Mouse (Mus musculus) G1E-ER4 (cell line): Measurements from ENCODE around the gene Snx27. TPM values are rescaled to one million over a fixed set of nuclear protein-coding genes. Genes with fewer than 3 reads are reported as not detected.

ENCODE experiments used
- GATA1 ChIP-seq: IDR thresholded peaks from one replicate; pipeline ENCODE4 v1.8.0; 2012; ENCODE audit warnings: low read length, inconsistent platforms
- polyA plus RNA-seq: library from polyadenylated mRNA; stranded (reverse); fragments of >175 nt; gene quantifications from 2 replicates; pipeline ENCODE4 v1.2.3, GENCODE M21; 2012

The Snx27 gene
- polyA plus RNA-seq, 1 experiment: 17.5 TPM

- no peak for TF ChIP-seq GATA1
Measured at GRCm38 (mm10) chr3:94587962-94588361, 5.4 kb upstream of the Snx27 start.

DNA sequence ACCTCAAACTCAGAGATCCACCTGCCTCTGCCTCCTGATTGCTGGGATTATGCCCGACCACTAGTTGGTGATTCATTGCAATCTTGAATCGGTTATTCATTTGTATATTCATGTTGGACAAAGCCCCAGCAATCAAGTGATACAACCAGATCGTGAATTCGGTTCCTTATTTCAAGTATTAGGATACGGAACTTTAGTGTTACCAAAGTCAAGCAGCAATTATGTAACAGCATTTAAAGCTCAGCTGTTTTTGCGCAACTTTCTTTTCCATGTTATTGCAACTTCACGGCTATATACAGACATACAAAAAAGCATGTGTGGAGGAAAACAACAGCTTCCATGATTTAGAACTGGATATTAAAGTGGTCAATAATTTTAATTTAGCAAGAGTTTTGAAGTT is 428 bp upstream of the Snx27 start:
- no peak for TF ChIP-seq GATA1

- no peak for TF ChIP-seq GATA1
Measured at GRCm38 (mm10) chr3:94581793-94582455, 592 bp downstream of the Snx27 start.

DNA sequence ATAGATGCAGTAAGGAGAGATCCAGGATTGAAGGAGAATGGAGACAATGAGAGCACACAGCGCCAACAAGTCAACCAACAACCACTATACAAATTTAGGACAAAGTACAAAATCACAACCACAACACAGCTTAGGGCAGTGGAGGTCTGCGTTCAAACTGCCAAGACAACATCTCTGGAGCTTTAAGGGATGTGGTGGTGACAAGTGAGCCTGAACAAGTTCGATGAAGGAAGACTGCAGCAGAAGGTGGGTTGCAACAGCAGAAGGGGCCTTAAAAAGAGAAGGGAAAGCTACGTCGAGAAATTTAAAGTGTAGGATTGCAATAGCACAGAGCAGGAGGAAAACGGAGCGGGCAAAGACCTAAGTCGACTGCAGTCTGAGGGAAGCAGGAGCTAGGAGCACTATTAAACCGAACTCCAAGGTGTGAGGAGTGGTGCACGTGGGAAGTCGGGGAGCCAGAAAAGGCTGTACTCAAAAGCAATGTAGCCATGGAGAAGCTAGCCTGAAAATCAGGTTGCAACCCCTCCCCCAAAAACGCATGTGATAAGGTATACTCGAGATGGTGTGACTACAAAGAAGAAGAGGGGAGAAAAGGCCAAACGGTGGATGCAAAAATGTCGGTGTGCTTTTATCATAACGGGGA is 1.3 kb downstream of the Snx27 start:
- no peak for TF ChIP-seq GATA1

DNA sequence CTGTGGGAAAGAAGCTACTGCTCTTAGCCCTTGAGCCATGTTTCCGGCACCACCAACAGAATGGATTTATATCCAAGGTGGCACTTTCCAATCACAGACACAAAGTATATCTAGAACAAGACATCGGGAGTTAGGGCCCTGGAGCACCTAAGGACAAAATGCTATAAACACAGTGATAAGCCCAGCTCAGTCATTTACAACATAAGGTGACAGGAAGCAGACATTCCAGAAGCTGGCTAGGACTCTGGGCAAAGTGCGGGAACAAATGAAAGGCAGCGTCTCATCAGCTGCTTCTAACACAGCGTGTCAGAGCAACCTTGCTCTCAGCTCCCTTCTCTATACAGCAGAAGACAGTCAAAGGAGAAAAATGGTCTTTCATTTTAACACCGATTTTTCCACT is 8.0 kb downstream of the Snx27 start:
- TF ChIP-seq GATA1: no peak

- TF ChIP-seq GATA1: no peak
Measured at GRCm38 (mm10) chr3:94567242-94567641, 15.3 kb downstream of the Snx27 start.

- no peak for TF ChIP-seq GATA1
Measured at GRCm38 (mm10) chr3:94565557-94565956, 17.0 kb downstream of the Snx27 start.

- no peak for TF ChIP-seq GATA1
Measured at GRCm38 (mm10) chr3:94565127-94565526, 17.4 kb downstream of the Snx27 start.

GRCm38 (mm10) chr3:94564356-94565010 is 18.0 kb downstream of the Snx27 start:
- no peak for TF ChIP-seq GATA1

DNA sequence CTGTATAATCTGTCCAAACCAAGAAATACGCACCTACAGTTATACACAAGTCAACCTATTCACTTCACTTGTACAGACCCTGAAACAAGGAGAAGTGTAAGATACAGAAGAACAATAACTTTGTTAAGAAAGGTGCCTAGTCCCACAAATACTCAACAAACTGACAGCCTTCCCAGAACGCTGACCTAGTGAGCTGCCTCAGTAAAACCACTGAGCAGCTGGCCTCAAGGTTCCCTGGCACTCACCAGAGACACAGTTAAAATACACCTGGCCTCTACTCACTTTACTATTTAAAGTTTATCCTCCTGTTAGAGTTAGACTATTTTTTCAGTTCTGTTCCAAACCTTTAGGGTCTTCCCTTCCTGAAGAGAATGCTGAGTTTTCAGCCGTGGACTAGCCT is 19.4 kb downstream of the Snx27 start:
- TF ChIP-seq GATA1: no peak

GRCm38 (mm10) chr3:94559931-94560429 is 22.5 kb downstream of the Snx27 start:
- TF ChIP-seq GATA1: no peak

GRCm38 (mm10) chr3:94549041-94549440 is 33.5 kb downstream of the Snx27 start:
- peak; percentile 35 for TF ChIP-seq GATA1

DNA sequence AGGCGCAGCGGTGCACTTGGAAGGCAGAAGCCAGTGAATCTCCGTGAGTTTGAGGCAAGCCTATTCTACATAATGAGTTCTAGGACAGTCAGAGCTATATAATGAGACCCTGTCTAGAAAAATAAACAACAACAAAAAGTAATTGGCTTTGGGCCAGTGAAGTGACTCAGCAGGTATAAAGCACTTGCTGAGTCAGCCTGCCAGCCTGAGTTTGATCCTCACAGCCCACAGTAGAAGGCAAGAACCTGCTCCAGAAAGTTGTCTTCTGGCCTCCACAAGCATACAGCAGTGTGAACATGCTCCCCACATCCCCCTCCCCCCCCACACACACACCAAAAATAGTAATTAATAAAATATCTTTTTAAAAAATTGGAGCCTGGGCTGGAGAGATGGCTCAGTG is 45.3 kb downstream of the Snx27 start:
- TF ChIP-seq GATA1: no peak

GRCm38 (mm10) chr3:94533968-94534367 is 48.5 kb downstream of the Snx27 start:
- no peak for TF ChIP-seq GATA1

DNA sequence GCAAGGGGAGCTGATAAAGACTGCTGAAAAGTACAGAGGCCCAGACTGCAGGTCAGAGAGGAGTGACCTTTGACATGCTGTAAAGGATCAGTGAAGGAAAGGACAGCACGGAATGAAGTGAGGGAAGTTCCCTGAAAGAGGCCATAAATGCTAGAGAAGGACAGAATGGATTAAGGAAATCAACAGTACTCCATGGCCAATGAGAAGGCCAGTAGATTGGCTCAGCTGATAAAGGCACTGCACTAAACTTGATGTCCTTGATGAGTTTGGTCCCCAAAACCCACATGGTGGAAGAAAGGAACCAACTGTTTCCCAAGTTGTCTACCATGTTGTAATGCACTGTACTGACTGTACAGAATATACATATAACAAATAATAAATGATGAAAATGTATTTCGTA is 55.8 kb downstream of the Snx27 start:
- no peak for TF ChIP-seq GATA1

DNA sequence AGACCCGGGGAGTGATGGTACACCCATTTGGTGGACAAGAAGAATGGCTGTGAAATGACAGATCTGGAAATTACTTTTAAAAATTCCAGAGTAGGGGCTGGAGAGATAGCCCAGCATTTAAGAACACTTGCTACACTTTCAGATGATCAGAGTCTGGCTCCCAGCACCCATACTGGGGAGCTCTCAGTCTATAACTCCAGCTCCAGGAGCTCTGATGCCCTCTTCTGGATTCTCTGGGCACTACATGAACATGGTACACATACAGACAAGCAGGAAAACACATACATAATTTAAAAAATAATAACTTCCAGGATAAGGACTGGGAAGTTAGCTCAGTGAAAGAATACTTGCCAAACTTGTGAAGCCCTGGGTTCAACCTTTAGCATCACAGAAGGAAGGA is 75.9 kb downstream of the Snx27 start:
- TF ChIP-seq GATA1: no peak

- TF ChIP-seq GATA1: no peak
Measured at GRCm38 (mm10) chr3:94502243-94502642, 80.3 kb downstream of the Snx27 start.

- TF ChIP-seq GATA1: no peak
Measured at GRCm38 (mm10) chr3:94497162-94497561, 85.4 kb downstream of the Snx27 start.
